Mouse (Mus musculus) kidney, postnatal 14 days (tissue): Measurements from ENCODE around the gene Tubal3.

Experiments
- DNase-seq: peaks from one replicate; pipeline ENCODE4 v3.0.0; 2022; ENCODE audit warnings: mixed read lengths

The Tubal3 gene

DNA sequence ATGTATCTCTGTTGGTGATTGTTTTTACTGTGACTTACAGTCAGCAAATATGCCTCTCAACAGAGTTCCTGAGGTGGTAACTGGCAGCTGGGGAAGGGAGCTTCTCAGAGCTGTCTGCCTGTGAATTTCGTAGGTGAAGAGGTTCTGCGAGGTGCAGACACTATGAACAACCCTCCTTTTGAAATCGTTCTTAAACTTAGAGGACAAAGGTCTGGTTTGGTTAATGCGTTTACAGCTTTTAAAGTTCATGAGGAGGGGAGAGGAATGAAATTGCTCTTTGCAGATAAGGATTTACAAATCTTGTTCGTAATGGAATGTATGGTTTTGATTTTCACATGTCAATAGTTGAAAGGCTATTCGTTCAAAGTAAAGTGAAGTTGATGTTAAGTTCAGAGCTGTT, 7.6 kb downstream of the Tubal3 start:
- DNase-seq, result no peak

DNA sequence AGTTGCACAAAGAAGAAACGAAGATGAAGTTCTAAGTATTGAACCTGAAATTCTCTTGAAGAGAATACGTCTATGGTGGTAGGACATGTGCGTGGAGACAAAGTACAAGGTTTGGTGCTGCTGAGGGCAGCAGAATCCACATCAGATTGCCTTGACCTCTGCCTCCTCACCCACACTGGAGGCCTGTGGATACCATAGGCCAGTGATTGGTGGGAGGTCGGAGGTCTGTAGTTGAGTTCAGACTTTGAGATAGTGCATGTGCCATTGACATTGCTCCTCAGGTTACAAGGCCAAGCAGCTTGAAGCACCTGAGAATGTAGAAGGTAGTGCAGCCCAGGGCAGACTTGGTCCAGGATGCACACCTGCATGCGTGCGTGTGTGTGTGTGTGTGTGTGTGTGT, 8.0 kb downstream of the Tubal3 start:
- DNase-seq, result no peak

DNA sequence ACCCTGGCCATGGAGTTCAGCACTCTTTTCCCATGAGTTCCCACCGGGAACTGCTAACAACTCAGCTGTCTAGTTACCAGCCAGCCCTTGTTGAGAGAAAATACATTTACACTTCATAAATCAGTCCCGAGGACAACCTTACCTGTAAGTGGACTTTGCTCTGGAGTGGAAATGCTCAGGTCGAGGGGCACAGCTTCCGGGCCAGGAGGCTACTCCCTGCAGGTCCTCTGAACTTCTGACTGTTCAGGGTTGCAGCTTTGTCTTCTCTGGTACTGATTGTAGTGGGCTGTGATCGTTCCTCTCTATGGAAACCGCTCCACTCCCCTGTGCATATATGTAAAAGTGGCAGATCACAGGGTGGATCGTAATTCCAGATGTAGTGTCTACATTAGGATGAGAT, 26.6 kb downstream of the Tubal3 start:
- no peak for DNase-seq

DNA sequence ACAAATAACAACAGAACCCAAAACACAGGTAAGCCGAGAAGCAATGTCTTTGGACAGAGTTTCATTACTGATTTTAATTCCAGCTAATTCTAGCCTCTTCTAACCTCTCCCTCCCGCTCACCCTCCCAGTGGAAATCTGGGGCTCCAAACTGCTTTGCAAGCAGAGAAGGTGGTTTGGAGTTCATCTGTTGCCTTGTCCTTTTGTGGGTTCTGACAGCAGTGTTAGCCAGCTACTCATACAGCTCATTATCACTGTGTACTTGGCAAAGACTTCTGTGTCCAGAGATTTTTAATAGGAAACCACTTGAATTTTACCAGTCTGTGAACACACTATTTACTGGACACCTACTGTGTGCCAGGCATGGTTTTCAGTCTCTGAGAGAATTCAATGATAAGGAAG, 27.2 kb downstream of the Tubal3 start, which contains the start of gene Ucn3:
Gene Ucn3 (minus strand): TSS at position 101 of the 400 bp plus-strand sequence.
- no peak for DNase-seq

DNA sequence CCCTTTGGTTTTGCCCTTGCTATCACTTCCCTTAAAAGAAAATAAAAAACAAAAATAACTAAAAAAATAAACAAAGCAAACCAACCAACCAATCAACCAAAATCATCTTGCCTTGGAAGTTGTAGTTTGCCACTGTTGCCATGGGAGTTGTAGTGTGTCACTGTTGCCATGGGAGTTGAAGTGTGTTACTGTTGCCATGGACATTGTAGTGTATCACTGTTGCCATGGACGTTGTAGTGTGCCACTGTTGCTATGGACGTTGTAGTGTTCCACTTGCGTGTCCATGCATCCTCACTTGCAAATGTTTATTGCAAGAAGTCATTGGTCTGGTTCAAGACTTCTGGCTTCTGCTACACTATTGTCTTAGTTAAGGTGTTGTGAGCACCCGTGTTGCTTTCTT, 29.2 kb downstream of the Tubal3 start:
- no peak for DNase-seq

DNA sequence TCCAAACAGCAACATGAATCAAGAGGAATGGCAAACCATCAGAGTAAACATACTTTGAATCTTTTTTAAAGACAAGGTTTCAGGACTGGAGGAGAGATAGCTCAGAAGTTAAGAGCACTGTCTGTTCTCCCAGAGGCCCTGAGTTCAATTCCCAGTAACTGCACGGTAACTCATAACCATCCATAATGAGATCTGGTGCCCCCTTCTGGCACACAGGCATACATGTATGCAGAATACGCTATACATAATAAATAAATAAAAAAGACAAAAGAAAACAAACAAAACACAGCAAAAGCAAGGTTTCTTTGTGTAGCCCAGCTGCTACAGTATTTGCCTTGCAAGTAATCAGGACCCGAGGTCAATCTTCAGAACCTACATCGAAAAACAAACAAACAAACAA, 31.4 kb downstream of the Tubal3 start:
- no peak for DNase-seq

DNA sequence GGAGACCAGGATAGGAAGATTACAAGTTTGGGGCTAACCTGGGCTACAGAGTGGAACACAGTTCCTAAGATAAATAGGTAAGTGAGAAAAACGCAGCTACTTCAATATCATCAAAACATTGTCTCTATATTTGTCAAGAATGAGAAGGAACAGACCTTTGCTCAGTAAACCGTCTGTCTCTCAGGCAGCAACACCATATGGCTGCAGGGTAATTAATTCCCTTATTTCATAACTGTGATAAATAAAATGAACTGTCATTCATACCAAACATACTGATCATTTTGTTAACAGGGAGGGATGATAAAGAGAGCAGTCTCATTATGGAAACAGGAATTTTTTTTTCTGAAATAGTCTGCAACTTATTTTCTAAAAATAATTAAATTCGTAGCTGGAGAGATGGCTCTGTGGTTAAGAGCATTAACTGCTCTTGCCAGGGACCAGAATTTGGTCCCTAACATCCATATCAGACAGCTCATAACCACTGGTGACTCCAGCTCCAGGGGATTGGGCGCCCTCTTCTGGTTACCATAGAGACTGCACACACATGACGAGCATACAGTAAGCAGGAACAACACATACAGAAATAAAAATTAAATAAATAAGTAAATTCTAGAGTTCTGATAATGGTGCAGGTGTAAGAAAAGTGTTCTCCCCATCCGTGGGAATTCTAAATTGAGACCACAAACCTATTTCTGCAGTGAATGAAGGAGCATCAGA, 33.3 kb downstream of the Tubal3 start:
- DNase-seq, result no peak

DNA sequence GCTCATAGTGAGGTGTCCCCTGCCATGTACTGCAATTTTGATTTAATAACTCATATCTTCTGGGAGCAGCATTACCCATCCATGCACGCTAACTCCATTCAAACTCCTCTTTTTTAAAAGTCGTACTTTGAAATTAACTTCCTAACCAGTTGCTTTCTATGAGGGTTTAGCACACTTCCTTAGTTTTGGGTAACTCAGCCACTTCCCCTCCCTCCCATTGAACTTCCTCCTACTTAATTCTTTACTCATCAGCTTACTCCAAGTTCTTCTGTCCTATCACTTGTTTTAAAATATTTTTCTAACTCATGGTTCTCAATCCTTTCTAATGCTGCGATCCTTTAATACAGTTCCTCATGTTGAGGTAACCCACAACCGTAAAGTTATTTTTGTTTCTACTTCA, 50.8 kb downstream of the Tubal3 start:
- no peak for DNase-seq
